ENCODE assay signal across 17 mouse cellular contexts in genomic region chr2:173712656-173713055, GRCm38 (mm10). TPM values are rescaled to one million over a fixed set of nuclear protein-coding genes. Genes with fewer than 3 reads are reported as not detected.
DNase-seq lines count a peak whose midpoint lies in the region; ATAC-seq lines count a peak whose summit lies in the region.
"Had no signal": no experiment of that assay in that cellular context is flagged by ENCODE, and none has a peak within 500 bp of the region (broad histone marks: within the 10 kb centered on the region; RNA-seq: fewer than 3 reads in every experiment).

No protein-coding gene starts in this region.

- H3K27ac ChIP-seq in forebrain, embryonic 10.5 days = 0 out of 2 replicates have a peak overlapping the region, but pooled peaks have one; percentile 17
- H3K27ac ChIP-seq in forebrain, embryonic 14.5 days (ENCODE audit: low read depth, low read length) = no peak overlapping the region
- no peak overlapping the region; the same call in 1 of the 2 replicates for H3K27ac ChIP-seq in neural tube, embryonic 11.5 days (ENCODE audit: low read depth, low read length)
- H3K27ac ChIP-seq in hindbrain, embryonic 15.5 days (replicated peaks) = peak overlapping the region; percentile 50
- H3K27ac ChIP-seq in liver, embryonic 12.5 days = no peak overlapping the region
- H3K27ac ChIP-seq: gastrocnemius, adult 2 months; heart, embryonic 15.5 days; kidney, embryonic 15.5 days; liver, embryonic 15.5 days had no signal

- 70% methylated on average over 10 of the region's 10 CpGs for WGBS in forebrain, embryonic 10.5 days
- 59% methylated on average over 10 of the region's 10 CpGs for WGBS in forebrain, embryonic 14.5 days
- 37% methylated on average over 10 of the region's 10 CpGs for WGBS in neural tube, embryonic 11.5 days
- 28% methylated on average over 10 of the region's 10 CpGs for WGBS in hindbrain, embryonic 15.5 days
- WGBS in liver, embryonic 12.5 days (ENCODE audit: insufficient replicate concordance) = 71% methylated on average over 10 of the region's 10 CpGs

- H3K9ac ChIP-seq in forebrain, embryonic 14.5 days (ENCODE audit: low read length) = no peak overlapping the region
- no peak overlapping the region for H3K9ac ChIP-seq in neural tube, embryonic 11.5 days (ENCODE audit: low read length)
- no peak overlapping the region for H3K9ac ChIP-seq in hindbrain, embryonic 15.5 days
- no peak overlapping the region for H3K9ac ChIP-seq in liver, embryonic 12.5 days
- H3K9ac ChIP-seq: forebrain, postnatal 0 days; heart, embryonic 15.5 days; kidney, embryonic 15.5 days; liver, embryonic 15.5 days had no signal

- H3K36me3 ChIP-seq in forebrain, embryonic 10.5 days (replicated peaks) = peaks cover 13% of the 10 kb centered on the region
- no peaks in the 10 kb centered on the region for H3K36me3 ChIP-seq in forebrain, embryonic 14.5 days (ENCODE audit: control insufficient read depth, insufficient read depth, low read length)
- peaks cover 2% of the 10 kb centered on the region for H3K36me3 ChIP-seq in neural tube, embryonic 11.5 days (ENCODE audit: control insufficient read depth, insufficient read depth, low read length)
- H3K36me3 ChIP-seq in hindbrain, embryonic 15.5 days = no peaks in the 10 kb centered on the region
- H3K36me3 ChIP-seq in liver, embryonic 12.5 days = peaks cover 1% of the 10 kb centered on the region
- H3K36me3 ChIP-seq: heart, embryonic 15.5 days had no signal

- DNase-seq in forebrain, embryonic 10.5 days (ENCODE audit: extremely low spot score, low spot score) = no peak
- no peak for DNase-seq in forebrain, embryonic 14.5 days (ENCODE audit: low spot score)
- peak; percentile 35 for DNase-seq in neural tube, embryonic 11.5 days (ENCODE audit: low spot score)
- no peak for DNase-seq in neural tube, embryonic 10.5 days (ENCODE audit: extremely low spot score, low spot score)
- DNase-seq in cerebellum, adult 9-11 months = no peak
- DNase-seq: forebrain, postnatal 0 days; gastrocnemius, adult 2 months; heart, adult 11 months; spleen, adult 18-20 months; thymus, postnatal 4 days had no signal

- H3K27me3 ChIP-seq in forebrain, embryonic 10.5 days (ENCODE audit: poor library complexity, severe bottlenecking) = no peaks in the 10 kb centered on the region
- H3K27me3 ChIP-seq in forebrain, embryonic 14.5 days (replicated peaks; ENCODE audit: control insufficient read depth, insufficient read depth, low read length) = no peaks in the 10 kb centered on the region
- no peaks in the 10 kb centered on the region for H3K27me3 ChIP-seq in neural tube, embryonic 11.5 days (ENCODE audit: control insufficient read depth, insufficient read depth, low read length)
- H3K27me3 ChIP-seq in hindbrain, embryonic 15.5 days = no peaks in the 10 kb centered on the region
- H3K27me3 ChIP-seq in liver, embryonic 12.5 days (replicated peaks) = no peaks in the 10 kb centered on the region
- H3K27me3 ChIP-seq: heart, embryonic 15.5 days; kidney, embryonic 15.5 days; liver, embryonic 15.5 days had no signal

- H3K4me2 ChIP-seq in forebrain, embryonic 14.5 days (ENCODE audit: low read length) = no peak overlapping the region
- no peak overlapping the region for H3K4me2 ChIP-seq in neural tube, embryonic 11.5 days (ENCODE audit: low read depth)
- no peak overlapping the region for H3K4me2 ChIP-seq in hindbrain, embryonic 15.5 days
- H3K4me2 ChIP-seq in liver, embryonic 12.5 days = no peak overlapping the region
- H3K4me2 ChIP-seq: heart, embryonic 15.5 days; kidney, embryonic 15.5 days; liver, embryonic 15.5 days had no signal

- no peak overlapping the region for H3K4me3 ChIP-seq in forebrain, embryonic 10.5 days
- H3K4me3 ChIP-seq in forebrain, embryonic 14.5 days (ENCODE audit: low read depth, low read length) = no peak overlapping the region
- H3K4me3 ChIP-seq in neural tube, embryonic 11.5 days (ENCODE audit: low read depth, low read length) = no peak overlapping the region
- H3K4me3 ChIP-seq in hindbrain, embryonic 15.5 days = no peak overlapping the region
- no peak overlapping the region for H3K4me3 ChIP-seq in liver, embryonic 12.5 days
- H3K4me3 ChIP-seq: gastrocnemius, adult 2 months; heart, embryonic 15.5 days; kidney, embryonic 15.5 days; liver, embryonic 15.5 days had no signal

- peaks cover 31% of the 10 kb centered on the region for H3K4me1 ChIP-seq in forebrain, embryonic 10.5 days
- H3K4me1 ChIP-seq in forebrain, embryonic 14.5 days (ENCODE audit: control insufficient read depth, insufficient read depth, low read length) = no peaks in the 10 kb centered on the region; the same call in 1 of the 2 replicates
- H3K4me1 ChIP-seq in neural tube, embryonic 11.5 days (ENCODE audit: control insufficient read depth, insufficient read depth, low read length) = no peaks in the 10 kb centered on the region
- peaks cover 16% of the 10 kb centered on the region for H3K4me1 ChIP-seq in hindbrain, embryonic 15.5 days (replicated peaks)
- H3K4me1 ChIP-seq in liver, embryonic 12.5 days = peaks cover 4% of the 10 kb centered on the region; the same call in 1 of the 2 replicates
- H3K4me1 ChIP-seq: heart, embryonic 15.5 days; liver, embryonic 15.5 days had no signal

- H3K9me3 ChIP-seq in forebrain, embryonic 10.5 days = no peaks in the 10 kb centered on the region
- no peaks in the 10 kb centered on the region for H3K9me3 ChIP-seq in forebrain, embryonic 14.5 days (replicated peaks; ENCODE audit: control insufficient read depth, low read length)
- H3K9me3 ChIP-seq in neural tube, embryonic 11.5 days (ENCODE audit: control insufficient read depth, low read length) = no peaks in the 10 kb centered on the region
- H3K9me3 ChIP-seq in hindbrain, embryonic 15.5 days = no peaks in the 10 kb centered on the region
- H3K9me3 ChIP-seq in liver, embryonic 12.5 days (replicated peaks) = no peaks in the 10 kb centered on the region
- H3K9me3 ChIP-seq: heart, embryonic 15.5 days; kidney, embryonic 15.5 days; liver, embryonic 15.5 days had no signal

- no peak for ATAC-seq in forebrain, embryonic 14.5 days
- no peak for ATAC-seq in neural tube, embryonic 11.5 days (ENCODE audit: insufficient read depth, low FRiP score, low TSS enrichment)
- ATAC-seq in hindbrain, embryonic 15.5 days (ENCODE audit: low FRiP score, low read depth) = peak; percentile 47; the same call in 1 of the 2 replicates
- ATAC-seq in liver, embryonic 12.5 days = no peak
- ATAC-seq: forebrain, postnatal 0 days had no signal

RNA-seq across cellular contexts. Expression of gene 1700010B08Rik, which starts 6.6 kb away (rescaled TPM):
- polyA plus RNA-seq in forebrain, embryonic 10.5 days (2016; fragmentation: Nextera tagmentation; extraction: Ambion mirVana) = not detected in 2 replicates
- not detected in 2 replicates for polyA plus RNA-seq in forebrain, embryonic 14.5 days (2014; fragmentation: Nextera tagmentation; extraction: Ambion mirVana)
- not detected in 2 replicates for polyA plus RNA-seq in neural tube, embryonic 11.5 days (2014; fragmentation: Nextera tagmentation; extraction: Ambion mirVana)
- polyA plus RNA-seq in hindbrain, embryonic 15.5 days (2015; fragmentation: Nextera tagmentation; extraction: Ambion mirVana) = not detected in 2 replicates
- not detected in 2 replicates for polyA plus RNA-seq in liver, embryonic 12.5 days (2016; fragmentation: Nextera tagmentation; extraction: Ambion mirVana)
- polyA plus RNA-seq: forebrain, postnatal 0 days; G1E; heart, embryonic 15.5 days; kidney, embryonic 15.5 days; limb, embryonic 11.5 days; liver, embryonic 15.5 days had no signal

RNA-seq across cellular contexts. Expression of gene Vapb, which starts 24.7 kb away (rescaled TPM):
- 8.8 and 10.2 TPM in 2 replicates for polyA plus RNA-seq in forebrain, embryonic 10.5 days (2016; fragmentation: Nextera tagmentation; extraction: Ambion mirVana)
- 13.9 and 18.5 TPM in 2 replicates for polyA plus RNA-seq in forebrain, embryonic 14.5 days (2014; fragmentation: Nextera tagmentation; extraction: Ambion mirVana)
- polyA plus RNA-seq in neural tube, embryonic 11.5 days (2014; fragmentation: Nextera tagmentation; extraction: Ambion mirVana) = 15.2 and 17.2 TPM in 2 replicates
- 15.9 and 18.4 TPM in 2 replicates for polyA plus RNA-seq in hindbrain, embryonic 15.5 days (2015; fragmentation: Nextera tagmentation; extraction: Ambion mirVana)
- polyA plus RNA-seq in liver, embryonic 12.5 days (2016; fragmentation: Nextera tagmentation; extraction: Ambion mirVana) = 7.3 and 8.9 TPM in 2 replicates

RNA-seq across cellular contexts. Expression of gene Rab22a, which starts 53.1 kb away (rescaled TPM):
- polyA plus RNA-seq in forebrain, embryonic 10.5 days (2016; fragmentation: Nextera tagmentation; extraction: Ambion mirVana) = 23.0 and 25.2 TPM in 2 replicates
- 36.4 and 41.1 TPM in 2 replicates for polyA plus RNA-seq in forebrain, embryonic 14.5 days (2014; fragmentation: Nextera tagmentation; extraction: Ambion mirVana)
- 43.6 and 44.1 TPM in 2 replicates for polyA plus RNA-seq in neural tube, embryonic 11.5 days (2014; fragmentation: Nextera tagmentation; extraction: Ambion mirVana)
- 31.0 and 33.0 TPM in 2 replicates for polyA plus RNA-seq in hindbrain, embryonic 15.5 days (2015; fragmentation: Nextera tagmentation; extraction: Ambion mirVana)
- 21.5 and 25.6 TPM in 2 replicates for polyA plus RNA-seq in liver, embryonic 12.5 days (2016; fragmentation: Nextera tagmentation; extraction: Ambion mirVana)

Comparison
In these comparisons a context has a peak if more than half of its experiments do, and no peak if none do; other contexts are left out.
1. H3K27ac ChIP-seq: peak in forebrain, embryonic 10.5 days (single experiment) and hindbrain, embryonic 15.5 days (single experiment); none in forebrain, embryonic 14.5 days (single experiment), neural tube, embryonic 11.5 days (single experiment) and liver, embryonic 12.5 days (single experiment).